Mouse (Mus musculus) telencephalon, adult 2 months (tissue): ENCODE measurements around the gene Ifna9.
"Not testable (repeated sequence)": the region's sequence is repeated elsewhere in the genome, so short reads cannot be mapped to it uniquely, and the experiment has no call there.

Experiments used
- DNase-seq: peaks from one replicate; pipeline ENCODE4 v3.0.0-alpha.2; 2011; ENCODE audit warnings: low read depth, low spot score

Ifna9 gene

GRCm38 (mm10) chr4:88592285-88592684, at the start of gene Ifna9:
Gene Ifna9, minus strand, starts transcription at chr4:88592385.
- DNase-seq, result no peak

GRCm38 (mm10) chr4:88641077-88641831, 49.1 kb upstream of the Ifna9 start:
- DNase-seq, result peak; percentile 99

DNA sequence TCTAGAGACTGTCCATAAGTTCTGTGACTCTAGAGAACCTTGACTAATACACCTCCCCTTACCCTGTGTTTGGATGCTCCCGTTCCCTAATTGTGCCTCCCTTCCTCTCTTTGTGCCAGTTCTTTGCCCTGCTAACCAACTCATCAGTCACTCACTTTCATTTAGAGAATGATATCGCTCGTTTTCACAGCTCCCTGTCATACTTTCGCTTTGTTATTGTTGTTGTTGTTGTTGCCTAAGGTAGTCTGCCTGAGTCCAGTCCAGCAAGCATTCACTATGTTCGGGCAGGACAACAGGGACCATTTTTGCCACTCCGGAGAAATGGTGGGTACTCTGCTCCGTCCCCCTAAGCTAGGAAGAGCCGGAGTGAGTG, 48.5 kb upstream of the Ifna9 start:
- no peak for DNase-seq

DNA sequence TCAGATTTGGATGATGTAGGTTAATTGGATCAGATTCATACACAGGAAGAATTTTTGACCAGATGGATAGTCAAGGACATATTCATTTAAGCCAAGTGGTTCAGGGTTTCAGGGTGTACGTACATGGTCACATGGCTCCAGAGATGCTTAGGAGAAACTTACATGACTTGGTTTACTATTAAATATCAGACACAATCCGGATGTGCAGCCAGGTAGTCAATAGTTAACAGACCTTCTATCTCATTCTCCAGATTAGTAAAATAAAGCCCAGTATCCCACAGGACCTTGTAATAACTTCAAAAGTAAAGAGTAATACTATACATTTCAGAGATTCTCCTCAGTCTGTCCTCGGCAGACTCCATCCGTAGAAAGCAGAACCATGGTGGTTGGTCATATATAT, 42.1 kb upstream of the Ifna9 start, which contains the start of gene C87499:
Gene C87499 (minus strand): TSS at position 101 of the 400 bp plus-strand sequence.
- no peak for DNase-seq

- DNase-seq, result no peak
Measured at GRCm38 (mm10) chr4:88603276-88603675, 11.1 kb upstream of the Ifna9 start, which contains the start of gene Ifna12. Gene Ifna12, minus strand, starts transcription at chr4:88603376.

DNA sequence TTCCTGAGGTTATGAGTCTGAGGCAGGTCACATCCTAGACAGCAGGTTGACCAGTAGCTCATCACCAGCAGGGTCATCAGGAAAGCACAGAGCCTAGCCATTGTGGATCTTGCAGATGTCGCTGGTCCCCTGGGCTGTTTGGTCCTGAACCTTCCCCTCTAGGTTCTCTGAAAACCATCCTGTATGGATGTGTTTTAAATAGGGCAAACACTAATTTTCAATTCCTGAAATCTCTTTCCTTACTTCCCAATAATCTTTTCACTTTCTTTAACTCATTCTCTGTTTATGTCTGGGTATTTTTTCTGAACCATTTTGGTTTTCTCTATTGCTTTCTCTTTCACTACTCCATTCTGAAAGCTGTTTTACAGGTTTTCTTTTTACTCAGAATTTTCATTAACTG, 20.5 kb downstream of the Ifna9 start, which contains the start of gene Ifna14:
Gene Ifna14 (minus strand): TSS at position 101 of the 400 bp plus-strand sequence.
- DNase-seq, result no peak

- no peak for DNase-seq
Measured at GRCm38 (mm10) chr4:88561791-88562190, 30.4 kb downstream of the Ifna9 start.

GRCm38 (mm10) chr4:88558145-88558544, 34.0 kb downstream of the Ifna9 start, which contains the start of gene Ifna15:
Gene Ifna15, minus strand, starts transcription at chr4:88558245.
- DNase-seq, result not testable (repeated sequence)

DNA sequence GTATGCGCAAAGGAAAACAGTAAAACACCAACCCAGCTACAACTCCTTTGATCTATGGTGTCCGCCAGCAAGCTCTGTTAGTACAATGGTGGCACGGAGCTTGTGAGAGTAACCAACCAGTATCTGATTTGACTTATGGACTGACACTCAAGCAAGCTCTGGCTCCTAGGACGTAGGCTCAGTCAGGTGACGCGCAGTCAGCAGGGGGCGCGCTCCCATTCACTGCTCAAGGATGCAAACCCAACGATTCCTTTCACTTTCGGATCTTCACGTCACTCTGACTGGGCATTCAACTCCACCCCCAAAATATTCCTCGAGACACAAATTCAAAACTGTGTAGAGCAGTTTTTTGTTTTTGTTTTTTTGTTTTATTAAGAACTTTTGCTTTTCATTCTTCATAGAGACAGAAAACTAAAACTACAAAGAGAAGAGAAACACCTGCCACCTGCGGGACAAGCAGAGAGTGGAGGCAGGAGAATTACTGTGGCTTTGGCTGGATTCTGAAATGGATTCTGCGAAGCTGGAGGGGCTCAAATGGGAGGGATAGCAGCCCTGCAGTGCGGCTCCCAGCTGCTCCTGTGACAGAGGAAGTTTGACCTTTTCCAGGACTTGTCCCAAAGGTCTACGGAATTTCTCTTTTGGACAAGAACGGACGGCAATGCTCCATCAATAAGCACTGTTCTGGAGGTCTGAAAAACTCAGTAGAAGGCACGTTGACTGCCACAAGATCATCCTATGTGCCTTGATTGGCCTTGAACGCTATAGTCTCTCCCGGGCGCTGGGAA, 41.8 kb downstream of the Ifna9 start:
- DNase-seq, result peak; percentile 40

GRCm38 (mm10) chr4:88547986-88548385, 44.2 kb downstream of the Ifna9 start:
- no peak for DNase-seq

- DNase-seq, result peak; percentile 51
Measured at GRCm38 (mm10) chr4:88543649-88544234, 48.4 kb downstream of the Ifna9 start.
